Mouse (Mus musculus) embryonic fibroblast, embryonic 13.5 days (primary cell): ENCODE data around the gene Ang.

Source experiments
- CTCF ChIP-seq: IDR thresholded peaks from 2 replicates; pipeline ENCODE4 v1.5.1; 2011; ENCODE audit warnings: mild to moderate bottlenecking, control low read depth, low read length, moderate library complexity, borderline replicate concordance; ENCODE audit not compliant: insufficient read depth
- POLR2A ChIP-seq: IDR thresholded peaks from 2 replicates; pipeline ENCODE4 v1.6.1; 2011; ENCODE audit warnings: low read depth, mild to moderate bottlenecking, control low read depth, low read length, moderate library complexity

DNA sequence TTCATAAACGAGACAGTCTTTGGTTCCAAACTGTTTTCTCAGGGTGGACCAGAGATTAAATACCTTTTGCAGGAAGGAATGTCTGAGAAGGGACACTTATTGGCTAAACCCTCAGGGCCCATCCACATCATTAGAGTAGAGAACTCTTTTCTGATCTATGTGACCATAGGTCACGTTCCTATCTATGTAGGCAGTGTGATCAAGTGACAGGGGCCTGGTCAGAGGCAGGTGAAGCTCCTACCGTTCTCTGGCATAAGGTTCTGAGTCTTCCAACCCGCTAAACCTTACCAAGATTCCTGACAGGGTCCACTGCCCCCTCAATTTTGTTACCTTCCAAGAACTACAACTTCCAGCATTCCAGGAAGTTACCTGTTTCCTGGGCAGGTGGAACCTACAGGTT is 51.2 kb downstream of the Ang start:
- TF ChIP-seq CTCF (no peak), POLR2A (no peak)
